Mouse (Mus musculus) embryonic facial prominence, embryonic 14.5 days (tissue): ENCODE results near the gene Apobec4. TPM values are rescaled to one million over a fixed set of nuclear protein-coding genes. Genes with fewer than 3 reads are reported as not detected.

Experiments
- ATAC-seq: fragments of 200-750 bp; cut with Nextera tagmentation; 2 replicates; pipeline ENCODE4 v1.8.0; 2017; ENCODE audit warnings: low read depth, moderate number of reproducible peaks, moderate TSS enrichment
- DNase-seq: peaks from one replicate; pipeline ENCODE4 v3.0.0-alpha.2; 2015; ENCODE audit warnings: low spot score
- H3K27ac ChIP-seq: fragments of 300-500 bp; sonication (generic); replicated peaks from 2 replicates; pipeline ENCODE4 v1.5.1; 2014; ENCODE audit warnings: low read depth, mild to moderate bottlenecking, low read length, moderate library complexity
- H3K27me3 ChIP-seq: fragments of 300-500 bp; sonication (generic); replicated peaks from 2 replicates; pipeline ENCODE4 v1.6.1; 2014; ENCODE audit warnings: low read length; ENCODE audit not compliant: control insufficient read depth, insufficient read depth
- H3K36me3 ChIP-seq: fragments of 300-500 bp; sonication (generic); 2 replicates; pipeline ENCODE4 v1.6.1; 2014; ENCODE audit warnings: low read length, mixed read lengths; ENCODE audit not compliant: control insufficient read depth, insufficient read depth
- H3K4me1 ChIP-seq: fragments of 300-500 bp; sonication (generic); 2 replicates; pipeline ENCODE4 v1.6.1; 2014; ENCODE audit warnings: antibody characterized with exemption, low read length; ENCODE audit not compliant: control insufficient read depth, insufficient read depth
- H3K4me2 ChIP-seq: fragments of 300-500 bp; sonication (generic); 2 replicates; pipeline ENCODE4 v1.6.1; 2014; ENCODE audit warnings: low read depth, mild to moderate bottlenecking, low read length, moderate library complexity, mixed read lengths
- H3K4me3 ChIP-seq: fragments of 300-500 bp; sonication (generic); 2 replicates; pipeline ENCODE4 v1.5.1; 2014; ENCODE audit warnings: low read depth, mild to moderate bottlenecking, low read length
- H3K9ac ChIP-seq: fragments of 300-500 bp; sonication (generic); 2 replicates; pipeline ENCODE4 v1.6.1; 2014; ENCODE audit warnings: low read depth, mild to moderate bottlenecking, low read length, moderate library complexity, mixed read lengths
- H3K9me3 ChIP-seq: fragments of 300-500 bp; sonication (generic); 2 replicates; pipeline ENCODE4 v1.6.1; 2016; ENCODE audit warnings: low read length; ENCODE audit not compliant: control insufficient read depth
- WGBS: fragments of 180-500 bp; shearing (Covaris S2); extraction: QIAGEN DNeasy Blood & Tissue Kit; methylation state at CpG from one replicate; pipeline ENCODE4 v1.1.7; 2014; 5-methylcytosine and 5-hydroxymethylcytosine counted together
- polyA plus RNA-seq: library from polyadenylated mRNA; unstranded; fragments of >200 nt; fragmentation: Nextera tagmentation; extraction: Ambion mirVana; gene quantifications from 2 replicates; pipeline ENCODE4 v1.2.1, GENCODE M21; 2014

Gene Apobec4
- 0.13 and 0.25 TPM in 2 replicates for polyA plus RNA-seq

DNA sequence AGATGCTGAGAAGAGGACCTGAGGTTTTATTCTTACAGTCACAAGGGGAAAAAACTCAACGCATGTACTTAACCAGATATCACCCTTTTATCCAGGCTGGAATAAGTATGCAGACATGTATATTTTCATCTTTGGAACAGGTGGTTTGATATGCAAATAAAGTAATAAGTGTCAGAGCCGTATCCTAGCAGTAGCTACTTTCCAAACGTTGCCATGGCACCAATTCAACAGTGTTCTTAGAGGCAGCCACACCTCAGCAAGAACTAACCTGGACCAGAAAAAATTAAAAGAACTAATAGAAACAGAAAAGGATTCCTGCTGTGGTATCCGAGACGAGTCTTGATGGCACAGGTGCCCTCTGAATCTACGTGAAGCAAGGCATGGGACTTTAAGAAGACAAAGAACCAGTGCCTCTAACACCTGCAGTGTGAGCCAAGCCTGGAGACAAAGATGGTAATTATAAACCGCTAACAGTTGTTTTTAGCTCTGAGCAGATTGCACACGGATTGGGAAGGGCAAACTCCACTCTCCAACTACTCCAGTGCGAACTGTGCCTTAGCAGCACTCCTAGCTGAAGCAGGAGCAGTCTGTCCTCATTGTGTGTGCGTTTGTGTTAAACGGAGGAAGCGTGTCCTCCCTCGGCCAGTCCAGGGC lies at the start of gene Apobec4:
Apobec4 (plus strand) TSS at position 240 of the 654 bp plus-strand sequence.
- 71% methylated on average over 13 of the region's 13 CpGs for WGBS
- Histone ChIP-seq H3K9me3 (no peaks in the 10 kb centered on the region), H3K4me3 (no peak within 1 kb of the TSS), H3K27me3 (no peaks in the 10 kb centered on the region), H3K4me2 (no peak within 1 kb of the TSS), H3K4me1 (no peaks in the 10 kb centered on the region), H3K36me3 (no peaks in the 10 kb centered on the region), H3K9ac (no peak within 1 kb of the TSS), H3K27ac (no peak within 1 kb of the TSS)
- ATAC-seq (peak; percentile 58; the same call in 1 of the 2 replicates), DNase-seq (no peak)

DNA sequence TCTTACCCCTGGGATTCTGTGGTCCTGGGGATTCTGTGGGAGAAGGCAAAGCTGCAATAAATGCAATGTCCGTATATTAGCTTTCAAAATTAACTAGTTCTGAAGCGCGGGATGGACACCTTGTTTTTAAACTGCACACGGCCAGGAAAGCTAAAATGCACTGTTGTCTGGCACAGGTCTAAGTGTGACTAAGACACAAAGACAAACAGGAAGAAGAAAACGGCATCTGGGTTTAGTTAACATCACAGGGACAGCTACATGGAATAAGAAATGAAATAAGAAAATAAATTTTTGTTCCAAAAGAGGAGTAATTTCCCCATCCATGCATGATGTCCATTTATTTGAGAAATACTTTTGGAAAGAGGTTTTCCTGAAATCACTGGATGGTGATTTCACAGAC lies 49.3 kb upstream of the Apobec4 start:
- Histone ChIP-seq H3K4me1 (no peaks in the 10 kb centered on the region), H3K4me2 (no peak overlapping the region), H3K27ac (no peak overlapping the region), H3K9ac (no peak overlapping the region), H3K27me3 (0 out of 2 replicates have a peak, but pooled peaks cover 3% of the 10 kb centered on the region), H3K4me3 (no peak overlapping the region), H3K36me3 (no peaks in the 10 kb centered on the region), H3K9me3 (no peaks in the 10 kb centered on the region)
- ATAC-seq (no peak), DNase-seq (no peak)
- 64% methylated on average over 5 of the region's 5 CpGs for WGBS

DNA sequence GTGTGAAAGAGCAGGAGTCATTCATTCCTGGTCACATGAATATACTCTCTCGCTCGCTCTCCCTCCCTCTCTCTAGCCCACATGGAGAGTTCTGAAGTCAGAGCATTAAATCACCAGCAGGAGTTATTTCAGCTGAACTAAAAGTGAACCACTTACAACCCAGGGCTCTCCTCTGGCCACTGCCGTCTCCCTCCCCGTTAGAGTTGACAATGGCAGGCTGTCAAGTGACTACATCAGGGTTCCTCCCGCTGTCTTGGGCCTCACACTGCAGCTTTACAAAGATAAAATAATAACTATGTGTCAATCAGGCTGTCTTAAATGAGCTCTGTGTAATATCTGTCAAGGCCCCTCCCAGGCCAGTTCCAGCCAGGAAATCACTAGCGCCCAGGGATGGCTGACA lies 47.4 kb upstream of the Apobec4 start:
- no peak for DNase-seq
- Histone ChIP-seq H3K9me3 (no peaks in the 10 kb centered on the region), H3K4me3 (no peak overlapping the region), H3K27me3 (0 out of 2 replicates have a peak, but pooled peaks cover 3% of the 10 kb centered on the region), H3K4me1 (no peaks in the 10 kb centered on the region), H3K27ac (no peak overlapping the region), H3K4me2 (no peak overlapping the region), H3K9ac (no peak overlapping the region), H3K36me3 (no peaks in the 10 kb centered on the region)
- WGBS: 47% methylated on average over 6 of the region's 6 CpGs
- ATAC-seq: no peak

DNA sequence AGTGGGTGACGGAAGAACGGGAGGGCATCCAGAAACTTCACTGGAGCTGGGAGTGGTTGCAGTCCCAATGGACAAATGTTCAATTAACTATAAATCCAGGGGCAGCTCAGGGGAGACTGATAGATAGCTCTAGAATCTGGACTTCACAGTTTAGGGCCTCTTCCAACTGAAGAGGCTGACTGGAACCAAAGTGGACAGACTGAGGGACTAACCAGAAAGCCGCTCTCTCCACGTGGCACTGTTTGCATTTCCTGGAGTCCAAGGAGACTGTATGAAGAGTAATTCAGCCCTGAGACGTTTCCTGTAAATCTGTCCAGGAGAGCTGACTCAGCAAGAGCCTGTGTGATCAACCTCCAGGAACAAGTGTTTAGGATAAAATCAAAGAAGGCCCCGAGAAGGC lies 46.4 kb upstream of the Apobec4 start:
- Histone ChIP-seq H3K4me2 (no peak overlapping the region), H3K36me3 (no peaks in the 10 kb centered on the region), H3K27ac (no peak overlapping the region), H3K4me1 (no peaks in the 10 kb centered on the region), H3K9ac (no peak overlapping the region), H3K27me3 (0 out of 2 replicates have a peak, but pooled peaks cover 3% of the 10 kb centered on the region), H3K4me3 (no peak overlapping the region), H3K9me3 (no peaks in the 10 kb centered on the region)
- DNase-seq (no peak), ATAC-seq (no peak)
- 51% methylated on average over 6 of the region's 6 CpGs for WGBS

DNA sequence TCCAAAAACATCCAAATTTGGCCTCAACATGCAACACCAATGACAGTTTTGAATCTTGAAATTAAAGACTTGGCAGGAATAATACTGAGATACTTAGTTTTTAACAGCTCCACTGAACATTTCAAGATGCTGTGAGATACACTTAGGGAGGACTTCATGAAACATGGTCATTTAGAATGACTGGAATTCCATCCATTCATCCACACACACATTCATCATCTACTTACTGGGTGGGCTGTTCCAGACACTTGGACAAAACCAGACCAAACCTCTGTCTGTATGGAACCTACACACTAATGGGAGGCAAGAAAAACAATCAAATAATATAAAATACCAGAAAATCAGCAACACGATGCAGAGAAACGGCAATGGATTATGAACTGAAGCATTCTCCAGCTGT lies 42.8 kb upstream of the Apobec4 start:
- no peaks in the 10 kb centered on the region for H3K36me3 ChIP-seq
- no peak overlapping the region for H3K4me2 ChIP-seq
- H3K27ac ChIP-seq: no peak overlapping the region
- no peak overlapping the region for H3K9ac ChIP-seq
- no peak overlapping the region for H3K4me3 ChIP-seq
- no peak for DNase-seq
- H3K4me1 ChIP-seq: 0 out of 2 replicates have a peak, but pooled peaks cover 4% of the 10 kb centered on the region
- 0 out of 2 replicates have a peak, but pooled peaks cover 3% of the 10 kb centered on the region for H3K27me3 ChIP-seq
- 67% methylated on average over 2 of the region's 2 CpGs for WGBS
- ATAC-seq: no peak
- no peaks in the 10 kb centered on the region for H3K9me3 ChIP-seq

DNA sequence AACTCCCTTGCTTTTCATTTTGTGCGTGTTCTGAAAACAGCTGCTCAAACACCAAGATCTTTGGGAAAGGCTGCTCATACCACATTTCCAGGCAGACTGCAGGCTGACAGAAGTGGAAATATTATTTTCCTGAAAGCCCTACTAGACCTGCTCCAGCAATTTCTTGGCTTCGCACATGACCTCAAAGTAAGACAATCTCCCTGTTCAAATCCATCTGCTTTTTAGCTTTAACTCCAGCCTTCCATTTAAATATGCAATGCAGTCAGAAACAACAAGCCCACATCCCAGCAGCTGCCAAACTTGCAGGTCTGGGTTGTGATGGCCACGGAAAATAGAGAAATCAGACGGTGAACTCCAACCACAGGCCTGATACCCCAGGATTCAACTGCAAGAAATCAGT lies 39.3 kb upstream of the Apobec4 start:
- 53% methylated on average over 4 of the region's 4 CpGs for whole genome bisulfite sequencing
- ATAC-seq (no peak), DNase-seq (peak; percentile 56)
- H3K4me3 ChIP-seq: no peak overlapping the region
- H3K4me2 ChIP-seq: no peak overlapping the region
- no peak overlapping the region for H3K9ac ChIP-seq
- no peaks in the 10 kb centered on the region for H3K9me3 ChIP-seq
- H3K27me3 ChIP-seq: no peaks in the 10 kb centered on the region
- 0 out of 2 replicates have a peak overlapping the region, but pooled peaks have one; percentile 21 for H3K27ac ChIP-seq
- H3K4me1 ChIP-seq: 0 out of 2 replicates have a peak, but pooled peaks cover 7% of the 10 kb centered on the region
- no peaks in the 10 kb centered on the region for H3K36me3 ChIP-seq

DNA sequence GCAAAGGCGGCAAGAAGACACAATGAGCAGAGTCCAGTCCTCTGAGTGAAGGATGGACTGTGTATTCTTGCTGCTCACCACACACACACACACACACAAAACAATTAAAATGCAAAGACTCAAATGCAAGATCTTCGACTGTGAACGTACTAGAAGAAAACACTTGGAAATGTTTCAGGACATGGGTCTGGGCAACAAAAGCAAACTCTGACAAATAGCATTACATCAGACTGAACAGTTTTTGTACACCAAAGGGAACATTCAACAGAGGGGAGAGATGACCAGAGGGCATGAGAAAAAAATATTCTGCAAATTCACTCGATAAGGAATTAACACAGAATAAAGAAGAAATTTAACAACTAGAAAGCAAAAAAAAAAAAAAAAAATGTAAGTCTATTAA lies 36.4 kb upstream of the Apobec4 start:
- no peak for ATAC-seq
- no peak overlapping the region for H3K4me3 ChIP-seq

DNA sequence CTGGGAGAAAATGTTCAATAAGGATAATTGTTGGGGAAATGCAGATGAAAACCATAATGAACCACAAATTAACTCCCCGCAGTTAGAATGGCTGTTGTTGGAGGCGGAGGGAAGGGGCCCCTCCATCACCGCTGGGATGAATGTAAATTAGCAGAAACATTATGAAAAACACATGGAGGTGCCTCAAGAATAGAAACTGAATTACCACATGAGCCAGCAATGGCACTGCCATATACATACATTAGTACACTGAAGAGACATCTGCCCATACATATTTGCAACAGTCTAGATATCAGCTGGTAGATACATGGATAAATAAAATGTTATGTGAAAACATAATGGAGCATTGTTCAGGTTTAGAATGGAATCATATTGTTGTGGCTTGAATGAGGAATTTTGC lies 35.9 kb upstream of the Apobec4 start:
- Histone ChIP-seq H3K9ac (no peak overlapping the region), H3K36me3 (no peaks in the 10 kb centered on the region), H3K4me3 (no peak overlapping the region), H3K4me2 (no peak overlapping the region), H3K9me3 (no peaks in the 10 kb centered on the region), H3K27ac (no peak overlapping the region), H3K27me3 (no peaks in the 10 kb centered on the region), H3K4me1 (0 out of 2 replicates have a peak, but pooled peaks cover 7% of the 10 kb centered on the region)
- WGBS: 42% methylated on average over 3 of the region's 3 CpGs
- 0 out of 2 replicates have a peak, but pooled peaks have one; percentile 22 for ATAC-seq
- peak; percentile 57 for DNase-seq

More for the DNA sequence above, 36.4 kb upstream of the Apobec4 start:
- Histone ChIP-seq H3K36me3 (no peaks in the 10 kb centered on the region), H3K4me1 (0 out of 2 replicates have a peak, but pooled peaks cover 7% of the 10 kb centered on the region), H3K27me3 (no peaks in the 10 kb centered on the region), H3K27ac (no peak overlapping the region), H3K9me3 (no peaks in the 10 kb centered on the region), H3K4me2 (no peak overlapping the region), H3K9ac (no peak overlapping the region)
- 75% methylated on average over 4 of the region's 4 CpGs for WGBS
- no peak for DNase-seq

DNA sequence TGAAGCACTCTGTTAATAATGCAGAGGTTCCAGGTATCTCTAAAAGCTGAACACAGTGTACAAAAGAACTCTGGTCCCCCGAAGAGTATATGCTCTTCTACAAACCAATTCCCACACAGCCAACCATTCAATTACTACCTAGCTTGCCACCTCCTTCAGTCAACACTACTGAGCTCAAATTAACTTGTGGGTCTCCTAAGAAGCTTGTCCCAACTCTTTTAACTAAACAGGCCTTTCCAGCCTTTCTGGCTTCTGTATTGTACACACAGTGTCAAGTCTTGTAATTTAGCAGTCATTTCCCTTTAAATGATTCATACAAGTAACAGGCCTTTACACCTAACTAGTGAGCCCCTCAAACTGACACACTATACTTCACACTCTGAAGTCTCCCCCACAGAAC lies 33.0 kb upstream of the Apobec4 start:
- Histone ChIP-seq H3K27me3 (no peaks in the 10 kb centered on the region), H3K36me3 (no peaks in the 10 kb centered on the region), H3K27ac (no peak overlapping the region), H3K4me3 (no peak overlapping the region), H3K9ac (no peak overlapping the region), H3K4me2 (no peak overlapping the region), H3K4me1 (0 out of 2 replicates have a peak, but pooled peaks cover 5% of the 10 kb centered on the region), H3K9me3 (no peaks in the 10 kb centered on the region)
- ATAC-seq (no peak; the same call in 1 of the 2 replicates), DNase-seq (peak; percentile 35)
- 88% methylated on average over 1 of the region's 1 CpGs for WGBS
